Mouse (Mus musculus): ENCODE measurements at regions not wholly inside any gene's neighbourhood (a gene's known extent, or its start where the extent isn't known, plus 50 kb on each side); places are given as distances from the start of the nearest gene placed in this dataset.

DNA sequence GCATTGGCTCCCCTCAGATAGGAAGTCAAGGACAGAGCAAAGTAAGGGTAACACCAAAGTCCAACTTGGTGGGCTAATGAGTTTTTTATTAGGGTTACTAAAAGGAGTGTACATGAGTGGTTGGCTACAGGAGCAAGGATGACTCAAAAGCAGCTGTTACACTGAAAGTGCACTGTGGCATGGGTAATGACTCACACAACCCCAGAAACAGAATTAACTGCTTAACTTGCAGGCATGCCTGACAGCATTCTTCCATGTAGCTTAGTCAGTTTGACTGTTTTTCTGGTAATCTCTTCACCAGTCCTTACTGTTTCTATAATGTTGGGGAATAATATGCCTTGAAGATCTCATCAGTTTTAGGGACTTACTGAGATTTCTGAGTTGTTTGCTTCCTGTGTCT lies 435.1 kb upstream of the Cwc22 start:
- DNase-seq (ENCODE audit: low spot score) (no peak), ATAC-seq (ENCODE audit: extremely low read depth, insufficient number of reproducible peaks, low FRiP score, poor library complexity, severe bottlenecking) (no peak)
- Histone ChIP-seq H3K36me3 (replicated peaks) (no peaks in the 10 kb centered on the region), H3K4me3 (ENCODE audit: low read depth, low read length) (no peak overlapping the region), H3K9me3 (replicated peaks) (no peaks in the 10 kb centered on the region), H3K4me1 (ENCODE audit: insufficient read depth, low read depth, low read length) (no peaks in the 10 kb centered on the region), H3K27me3 (ENCODE audit: insufficient read depth, low read length) (no peaks in the 10 kb centered on the region)
- no peak for TF ChIP-seq TAL1 (conservative IDR thresholded peaks at IDR 0.05; ENCODE audit: low read depth, low read length)
- TF ChIP-seq CTCF (IDR thresholded peaks at IDR 0.05; ENCODE audit: low read depth, low read length): no peak
- TF ChIP-seq GATA1 (IDR thresholded peaks at IDR 0.05; ENCODE audit: borderline replicate concordance, low read length): no peak
- TF ChIP-seq POLR2AphosphoS5 (IDR thresholded peaks at IDR 0.05; ENCODE audit: insufficient replicate concordance, low read depth, low read length): no peak
- TF ChIP-seq GATA2 (IDR thresholded peaks at IDR 0.05; ENCODE audit: borderline replicate concordance, low read depth, low read length): no peak

DNA sequence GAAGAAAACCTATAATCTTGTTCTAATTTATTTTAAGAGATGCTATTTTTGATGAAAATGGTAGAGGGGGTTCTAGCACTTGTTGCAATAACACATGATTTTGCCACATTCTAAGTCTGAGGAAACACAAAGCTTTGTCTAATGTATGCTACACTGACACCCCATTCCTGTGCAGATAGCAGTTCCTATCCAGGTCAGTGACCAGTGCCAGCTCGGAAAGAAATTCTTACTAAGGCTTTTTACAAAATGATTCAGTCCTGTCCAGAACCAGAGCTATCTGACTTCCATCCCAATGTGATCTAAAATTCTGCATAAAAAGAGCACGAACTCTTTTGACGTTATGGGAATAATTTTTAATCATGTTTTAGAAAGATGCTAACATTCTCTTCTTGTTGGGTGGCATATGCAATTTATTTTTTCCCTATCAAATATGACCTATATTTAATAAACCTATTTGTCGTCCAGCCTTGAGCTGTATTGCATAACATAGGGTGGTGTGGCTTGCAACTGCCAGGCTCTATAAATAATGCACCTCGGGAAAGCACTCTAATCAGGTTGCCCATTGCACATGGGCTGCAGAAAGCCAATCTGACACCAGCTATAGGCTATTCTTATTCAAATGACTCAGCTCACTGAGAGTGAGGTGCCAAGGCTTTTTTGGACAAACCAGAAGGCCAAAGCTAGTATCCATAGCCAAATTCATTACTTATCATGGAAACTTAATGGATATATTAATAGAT lies 385.7 kb upstream of the Cwc22 start:
- no peak for TF ChIP-seq GATA1 (IDR thresholded peaks at IDR 0.05; ENCODE audit: borderline replicate concordance, low read length)
- TF ChIP-seq CTCF (IDR thresholded peaks at IDR 0.05; ENCODE audit: low read depth, low read length): no peak
- TF ChIP-seq GATA2 (IDR thresholded peaks at IDR 0.05; ENCODE audit: borderline replicate concordance, low read depth, low read length): no peak
- no peak for TF ChIP-seq POLR2AphosphoS5 (IDR thresholded peaks at IDR 0.05; ENCODE audit: insufficient replicate concordance, low read depth, low read length)
- no peak for TF ChIP-seq TAL1 (conservative IDR thresholded peaks at IDR 0.05; ENCODE audit: low read depth, low read length)
- H3K4me1 ChIP-seq (ENCODE audit: insufficient read depth, low read depth, low read length): no peaks in the 10 kb centered on the region
- 0 out of 2 replicates have a peak, but pooled peaks cover 2% of the 10 kb centered on the region for H3K27me3 ChIP-seq (ENCODE audit: insufficient read depth, low read length)
- ATAC-seq (ENCODE audit: extremely low read depth, insufficient number of reproducible peaks, low FRiP score, poor library complexity, severe bottlenecking) (no peak), DNase-seq (ENCODE audit: low spot score) (no peak)
- no peak overlapping the region for H3K4me3 ChIP-seq (ENCODE audit: low read depth, low read length)
- no peaks in the 10 kb centered on the region for H3K36me3 ChIP-seq (replicated peaks)
- H3K9me3 ChIP-seq (replicated peaks): no peaks in the 10 kb centered on the region

DNA sequence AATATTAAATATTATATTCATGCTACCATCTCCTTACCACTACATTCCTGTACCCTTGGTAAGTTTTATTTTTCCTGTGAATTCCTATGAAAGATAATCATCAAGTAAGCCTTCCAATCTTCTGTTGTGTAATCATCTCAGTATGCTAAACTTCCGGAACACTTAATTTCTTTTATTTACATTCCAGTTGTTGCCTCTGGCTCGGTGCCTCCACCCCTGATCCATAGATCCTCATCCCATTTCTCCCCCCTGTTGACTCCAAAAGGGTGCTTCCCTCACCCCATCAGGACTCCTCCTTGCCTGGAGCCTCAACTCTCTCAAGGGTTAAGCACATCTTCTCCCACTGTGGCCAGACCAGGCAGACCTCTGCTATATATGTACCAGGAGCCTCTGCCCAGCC lies 379.9 kb upstream of the Cwc22 start:
- no peak overlapping the region for H3K4me3 ChIP-seq (ENCODE audit: low read depth, low read length)
- ATAC-seq (ENCODE audit: extremely low read depth, insufficient number of reproducible peaks, low FRiP score, poor library complexity, severe bottlenecking) (no peak), DNase-seq (ENCODE audit: low spot score) (no peak)
- TF ChIP-seq GATA1 (IDR thresholded peaks at IDR 0.05; ENCODE audit: borderline replicate concordance, low read length): no peak
- no peak for TF ChIP-seq CTCF (IDR thresholded peaks at IDR 0.05; ENCODE audit: low read depth, low read length)
- TF ChIP-seq GATA2 (IDR thresholded peaks at IDR 0.05; ENCODE audit: borderline replicate concordance, low read depth, low read length): no peak
- no peak for TF ChIP-seq POLR2AphosphoS5 (IDR thresholded peaks at IDR 0.05; ENCODE audit: insufficient replicate concordance, low read depth, low read length)
- TF ChIP-seq TAL1 (conservative IDR thresholded peaks at IDR 0.05; ENCODE audit: low read depth, low read length): no peak
- H3K4me1 ChIP-seq (ENCODE audit: insufficient read depth, low read depth, low read length): no peaks in the 10 kb centered on the region
- no peaks in the 10 kb centered on the region for H3K9me3 ChIP-seq (replicated peaks)
- H3K36me3 ChIP-seq (replicated peaks): no peaks in the 10 kb centered on the region
- H3K27me3 ChIP-seq (ENCODE audit: insufficient read depth, low read length): 0 out of 2 replicates have a peak, but pooled peaks cover 2% of the 10 kb centered on the region

DNA sequence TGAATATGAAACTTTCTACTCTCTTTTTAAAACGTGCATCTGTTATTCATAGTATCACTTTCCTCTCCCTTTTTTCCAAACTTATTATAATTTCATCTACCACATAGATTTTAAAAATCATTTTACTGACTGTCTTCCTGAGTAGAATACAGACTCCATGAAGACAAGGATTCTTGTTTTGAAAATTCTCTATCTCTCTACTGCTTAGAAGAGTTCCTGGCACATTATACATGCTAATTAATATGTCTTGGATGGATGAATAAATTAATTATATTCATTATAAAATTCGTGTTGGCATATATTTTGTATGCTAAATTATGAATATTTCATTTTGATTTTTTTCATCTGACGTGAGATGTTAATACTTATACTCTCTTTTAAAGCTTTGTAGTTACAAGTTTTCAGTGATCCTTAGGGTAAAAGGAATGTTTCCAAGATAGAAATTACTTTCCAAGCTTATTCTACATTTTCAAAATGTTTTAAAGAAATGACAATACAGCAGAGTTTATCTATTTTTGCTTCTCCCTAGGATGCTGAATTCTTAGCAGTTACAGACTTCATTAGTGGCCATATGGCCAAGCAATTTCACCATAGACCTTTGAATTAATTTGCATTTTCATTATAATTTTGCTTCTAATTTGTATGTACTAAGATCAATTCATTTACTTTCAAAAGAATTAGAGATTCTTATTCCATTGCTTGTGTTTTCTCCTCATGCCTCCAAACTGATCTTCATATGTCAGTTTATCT lies 376.2 kb upstream of the Cwc22 start:
- DNase-seq (ENCODE audit: low spot score) (no peak), ATAC-seq (ENCODE audit: extremely low read depth, insufficient number of reproducible peaks, low FRiP score, poor library complexity, severe bottlenecking) (no peak)
- TF ChIP-seq GATA1 (IDR thresholded peaks at IDR 0.05; ENCODE audit: borderline replicate concordance, low read length): no peak
- TF ChIP-seq TAL1 (conservative IDR thresholded peaks at IDR 0.05; ENCODE audit: low read depth, low read length): no peak
- no peak for TF ChIP-seq CTCF (IDR thresholded peaks at IDR 0.05; ENCODE audit: low read depth, low read length)
- no peak for TF ChIP-seq POLR2AphosphoS5 (IDR thresholded peaks at IDR 0.05; ENCODE audit: insufficient replicate concordance, low read depth, low read length)
- no peak for TF ChIP-seq GATA2 (IDR thresholded peaks at IDR 0.05; ENCODE audit: borderline replicate concordance, low read depth, low read length)
- Histone ChIP-seq H3K27me3 (ENCODE audit: insufficient read depth, low read length) (no peaks in the 10 kb centered on the region), H3K9me3 (replicated peaks) (no peaks in the 10 kb centered on the region), H3K4me1 (ENCODE audit: insufficient read depth, low read depth, low read length) (no peaks in the 10 kb centered on the region), H3K4me3 (ENCODE audit: low read depth, low read length) (no peak overlapping the region), H3K36me3 (replicated peaks) (no peaks in the 10 kb centered on the region)

DNA sequence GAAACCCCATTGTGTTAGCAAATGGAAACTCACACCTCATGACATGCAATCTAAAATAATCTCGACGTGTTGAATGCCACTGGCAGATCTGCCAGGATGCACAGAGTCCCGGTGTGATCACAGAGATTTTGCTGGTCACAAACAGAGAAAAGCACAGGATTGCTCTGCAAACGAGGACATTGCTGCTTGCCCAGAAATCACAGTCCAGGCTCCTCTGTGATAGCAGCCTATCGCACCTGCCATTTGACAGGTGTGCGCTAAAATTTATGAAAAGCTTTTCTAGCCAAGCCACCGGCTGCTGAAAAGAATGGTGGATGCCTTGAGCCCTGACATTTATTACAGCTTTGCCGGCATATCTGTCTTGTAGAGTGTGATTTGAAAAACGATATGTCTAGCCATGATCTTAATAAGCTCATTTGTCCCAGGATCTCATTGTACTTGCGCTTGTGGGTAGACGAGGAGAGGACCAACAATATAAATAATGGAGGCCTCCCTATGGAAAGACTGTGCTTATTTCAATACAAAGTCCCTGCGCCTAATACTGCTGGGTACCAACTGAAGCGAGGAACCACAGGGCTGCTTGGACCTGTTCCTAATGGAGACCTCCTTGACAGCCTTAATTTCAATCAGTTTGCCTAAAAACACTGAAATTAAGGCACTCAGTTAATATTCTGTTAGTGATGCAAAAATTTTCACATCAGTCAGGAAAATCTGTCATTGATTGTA lies 365.8 kb upstream of the Cwc22 start:
- ATAC-seq (ENCODE audit: extremely low read depth, insufficient number of reproducible peaks, low FRiP score, poor library complexity, severe bottlenecking): no peak
- Histone ChIP-seq H3K9me3 (replicated peaks) (no peaks in the 10 kb centered on the region), H3K27me3 (ENCODE audit: insufficient read depth, low read length) (no peaks in the 10 kb centered on the region), H3K4me1 (ENCODE audit: insufficient read depth, low read depth, low read length) (no peaks in the 10 kb centered on the region), H3K4me3 (ENCODE audit: low read depth, low read length) (no peak overlapping the region), H3K36me3 (replicated peaks) (no peaks in the 10 kb centered on the region)
- TF ChIP-seq GATA1 (IDR thresholded peaks at IDR 0.05; ENCODE audit: borderline replicate concordance, low read length) (no peak), GATA2 (IDR thresholded peaks at IDR 0.05; ENCODE audit: borderline replicate concordance, low read depth, low read length) (no peak), TAL1 (conservative IDR thresholded peaks at IDR 0.05; ENCODE audit: low read depth, low read length) (no peak), CTCF (IDR thresholded peaks at IDR 0.05; ENCODE audit: low read depth, low read length) (no peak), POLR2AphosphoS5 (IDR thresholded peaks at IDR 0.05; ENCODE audit: insufficient replicate concordance, low read depth, low read length) (no peak)
- DNase-seq (ENCODE audit: low spot score): no peak

DNA sequence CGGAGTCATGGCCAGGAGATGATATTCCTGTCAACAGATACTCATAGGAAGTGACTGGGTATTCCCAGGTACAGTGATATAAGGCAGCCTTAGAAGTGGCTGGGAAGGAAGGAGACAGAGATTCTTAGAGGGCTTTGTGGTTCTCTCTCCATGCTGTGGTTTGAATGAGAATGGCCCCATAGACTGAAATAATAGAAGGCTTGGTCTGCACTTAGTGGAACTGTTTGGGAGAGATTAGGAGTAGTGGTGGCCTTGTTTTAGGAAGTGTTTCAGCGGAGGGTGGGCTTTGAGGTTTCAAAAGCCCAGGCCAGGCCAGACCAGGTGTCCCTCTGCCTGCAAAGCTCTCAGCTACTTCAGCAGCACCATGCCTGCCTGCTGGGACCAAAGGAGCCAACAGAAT lies 363.2 kb upstream of the Cwc22 start:
- ATAC-seq (ENCODE audit: extremely low read depth, insufficient number of reproducible peaks, low FRiP score, poor library complexity, severe bottlenecking) (no peak), DNase-seq (ENCODE audit: low spot score) (no peak)
- no peaks in the 10 kb centered on the region for H3K4me1 ChIP-seq (ENCODE audit: insufficient read depth, low read depth, low read length)
- no peak overlapping the region for H3K4me3 ChIP-seq (ENCODE audit: low read depth, low read length)
- H3K36me3 ChIP-seq (replicated peaks): no peaks in the 10 kb centered on the region
- H3K27me3 ChIP-seq (ENCODE audit: insufficient read depth, low read length): no peaks in the 10 kb centered on the region
- TF ChIP-seq GATA2 (IDR thresholded peaks at IDR 0.05; ENCODE audit: borderline replicate concordance, low read depth, low read length) (no peak), POLR2AphosphoS5 (IDR thresholded peaks at IDR 0.05; ENCODE audit: insufficient replicate concordance, low read depth, low read length) (no peak), CTCF (IDR thresholded peaks at IDR 0.05; ENCODE audit: low read depth, low read length) (no peak), TAL1 (conservative IDR thresholded peaks at IDR 0.05; ENCODE audit: low read depth, low read length) (no peak), GATA1 (IDR thresholded peaks at IDR 0.05; ENCODE audit: borderline replicate concordance, low read length) (no peak)
- H3K9me3 ChIP-seq (replicated peaks): no peaks in the 10 kb centered on the region

All from G1E (cell line).